Mouse (Mus musculus): ENCODE results near the gene Papolb.

Gene Papolb

DNA sequence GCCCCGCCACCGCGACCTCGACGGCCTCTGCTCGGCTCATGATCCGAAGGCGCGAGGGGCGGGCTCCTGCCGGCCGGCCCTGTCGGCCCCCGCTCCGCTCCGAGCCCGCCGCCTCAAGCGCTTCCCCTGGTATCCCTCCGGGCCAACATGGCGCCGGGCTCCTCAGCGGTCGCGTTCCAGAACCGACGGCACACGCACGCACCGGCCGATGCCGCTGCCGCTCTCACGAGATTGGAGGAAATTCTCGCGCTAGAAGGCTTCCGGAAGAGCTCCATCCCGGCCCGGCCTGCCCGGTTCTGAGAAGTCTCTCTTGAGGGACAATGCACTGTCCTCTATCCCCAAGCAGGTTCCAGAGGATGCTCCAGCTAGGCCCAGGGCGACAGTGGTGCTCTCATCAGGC, at the start of gene Papolb:
TSS of gene Papolb (minus strand) at position 162 of the 400 bp plus-strand sequence.
- DNase-seq: no peak

DNA sequence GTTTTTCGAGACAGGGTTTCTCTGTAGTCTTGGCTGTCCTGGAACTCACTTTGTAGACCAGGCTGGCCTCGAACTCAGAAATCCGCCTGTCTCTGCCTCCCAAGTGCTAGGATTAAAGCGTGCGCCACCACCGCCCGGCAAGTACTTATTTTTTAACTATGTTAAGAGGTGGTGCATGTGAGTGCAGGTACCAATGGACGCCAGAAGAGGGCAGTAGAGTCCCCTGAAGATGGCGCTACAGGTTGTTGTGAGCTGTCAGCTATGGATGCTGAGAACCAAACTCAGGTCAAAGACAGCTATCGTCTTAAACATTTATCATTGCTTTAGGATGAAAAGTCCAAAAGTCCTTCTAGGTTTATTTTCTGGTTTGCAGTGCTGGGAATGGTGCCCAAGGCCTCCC, 48.3 kb upstream of the Papolb start:
- DNase-seq: no peak

DNA sequence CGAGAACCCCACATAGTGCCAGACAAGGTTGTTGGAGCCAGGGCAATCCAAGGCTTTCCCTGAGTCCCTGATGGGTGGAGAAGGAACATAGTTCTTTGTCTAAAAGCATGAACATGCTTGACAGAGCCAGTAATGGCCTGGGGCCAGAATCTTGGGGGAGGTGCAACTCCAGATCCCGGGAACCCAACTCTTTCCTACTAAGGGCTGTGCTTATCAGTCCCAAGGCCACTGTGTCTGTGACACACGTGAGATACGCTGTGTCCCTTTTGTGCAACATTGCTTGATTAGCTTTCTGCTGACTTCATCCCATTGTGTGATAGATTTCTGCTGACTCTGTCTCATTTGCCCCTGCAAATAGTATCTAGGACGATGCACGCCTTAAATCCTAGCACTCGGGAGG, 47.0 kb upstream of the Papolb start:
- peak; percentile 37 to 59 for DNase-seq

DNA sequence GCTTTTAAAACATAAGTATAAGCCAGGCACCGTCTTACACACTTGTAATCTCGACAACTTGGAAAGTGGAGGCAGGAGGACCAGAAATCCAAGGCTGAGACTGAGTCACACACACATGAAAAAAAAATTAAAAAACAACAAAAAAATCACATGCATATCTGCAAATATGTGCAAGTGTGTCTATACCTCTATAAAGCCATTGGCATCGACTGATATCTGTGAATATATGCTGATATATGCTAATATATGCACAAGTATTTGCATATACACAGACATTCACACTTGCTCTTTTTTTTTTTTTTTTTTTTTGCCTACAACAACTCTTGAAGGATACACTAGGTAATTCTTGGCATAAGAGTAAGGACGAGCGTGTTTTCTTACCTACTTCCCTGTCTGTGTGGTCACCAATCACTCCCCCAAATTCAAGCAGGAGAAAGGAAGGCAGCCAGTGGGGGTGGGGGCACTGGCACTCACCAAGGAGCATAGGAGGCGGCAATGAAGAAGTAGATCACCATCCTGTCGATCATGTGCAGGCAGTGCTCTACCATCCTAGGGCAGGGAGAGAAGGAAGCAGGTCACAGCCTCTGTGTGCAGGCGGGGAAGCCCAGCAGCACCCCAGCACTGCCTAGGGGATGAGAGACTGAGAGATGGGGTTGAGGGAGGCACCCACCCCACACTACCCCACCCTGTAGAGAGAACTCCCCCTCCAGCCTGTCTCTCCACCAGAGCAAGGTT, 44.6 kb upstream of the Papolb start:
- DNase-seq: no peak

DNA sequence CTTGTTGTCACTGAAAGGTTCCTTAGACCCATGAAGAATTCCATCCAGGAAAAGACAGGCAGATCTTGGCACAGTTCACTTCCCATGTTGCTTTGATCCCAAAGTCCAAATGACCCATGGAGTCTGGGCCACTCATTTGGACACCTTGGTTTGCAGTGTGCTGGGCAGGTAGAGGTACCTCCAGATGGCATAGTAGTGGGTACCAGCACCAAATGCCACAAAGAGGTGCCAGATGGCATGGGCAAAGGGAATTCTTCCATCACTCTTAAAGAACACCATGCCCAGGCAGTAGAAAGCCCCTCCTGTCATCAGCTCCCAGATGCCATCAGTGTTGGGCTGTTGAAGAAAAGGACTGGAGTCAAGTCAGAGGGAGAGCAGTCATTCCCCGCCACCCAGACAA, 34.7 kb upstream of the Papolb start:
- DNase-seq: peak; percentile 58 to 71

DNA sequence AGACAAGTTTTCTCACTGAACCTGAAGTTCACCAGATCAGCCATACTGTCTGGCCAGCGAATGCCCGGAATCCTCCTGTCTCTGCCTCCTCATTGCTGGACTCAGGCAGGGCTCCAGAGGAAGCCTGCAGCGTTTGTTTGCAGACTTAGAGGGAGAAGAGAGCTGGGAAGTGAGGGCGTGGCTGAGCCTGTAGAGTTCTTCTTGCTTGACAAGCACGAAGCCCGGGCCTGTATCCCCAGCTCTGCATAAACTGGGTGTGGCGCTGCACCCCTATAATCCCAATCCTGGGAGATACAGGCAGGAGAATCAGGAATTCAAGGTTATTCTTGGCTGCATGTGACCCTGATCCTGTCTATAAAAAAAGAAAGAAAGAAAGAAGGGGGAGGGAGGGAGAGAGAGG, 30.4 kb upstream of the Papolb start:
- DNase-seq: no peak

DNA sequence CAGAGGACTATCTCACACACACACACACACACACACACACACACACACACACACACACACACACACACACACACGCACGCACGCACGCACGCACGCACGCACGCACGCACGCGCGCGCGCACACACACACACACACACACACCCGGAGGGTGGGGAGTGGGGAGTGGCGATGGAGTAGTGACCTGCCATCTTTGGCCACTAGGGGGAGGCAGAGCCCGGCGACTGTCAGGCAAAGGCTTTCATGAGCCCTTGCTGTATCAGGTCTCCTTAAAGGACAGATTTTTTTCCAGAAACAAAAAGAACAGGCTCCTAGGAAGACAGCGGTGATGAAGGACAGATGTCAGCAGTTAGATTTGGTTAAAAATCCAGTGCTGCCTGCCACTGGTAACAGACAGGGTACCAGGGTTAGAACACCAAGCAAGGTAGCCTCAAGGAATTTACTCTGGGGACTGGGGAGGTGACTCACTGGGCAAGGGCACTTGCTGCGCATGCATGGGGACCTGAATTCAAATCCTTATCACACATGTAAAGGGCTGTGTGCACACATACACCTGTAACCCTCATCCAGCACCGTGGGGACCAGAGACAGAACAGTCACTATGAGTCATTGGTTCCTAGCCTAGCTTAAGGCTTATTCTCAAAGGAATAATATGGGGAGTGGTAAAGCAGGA, 27.7 kb upstream of the Papolb start:
- peak; percentile 92 to 97 for DNase-seq

DNA sequence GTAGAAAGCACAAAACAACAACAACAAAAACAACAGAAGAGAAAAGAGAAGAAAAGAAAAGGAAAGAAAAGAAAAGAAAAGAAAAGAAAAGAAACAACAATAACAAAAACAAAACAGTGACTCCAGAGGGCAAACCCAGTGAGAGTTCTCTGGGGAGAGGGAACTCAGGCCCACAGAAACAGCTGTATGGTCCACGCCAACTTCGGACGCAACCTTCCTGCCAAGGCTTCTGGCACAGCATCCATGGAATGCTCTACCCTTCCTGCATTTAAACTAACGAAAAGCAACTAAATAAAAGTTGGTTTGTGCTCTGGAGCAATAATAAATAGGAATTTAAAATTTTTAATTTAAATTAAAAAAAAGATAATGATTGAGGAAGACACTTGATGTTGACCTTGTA, 26.8 kb upstream of the Papolb start:
- DNase-seq: no peak

DNA sequence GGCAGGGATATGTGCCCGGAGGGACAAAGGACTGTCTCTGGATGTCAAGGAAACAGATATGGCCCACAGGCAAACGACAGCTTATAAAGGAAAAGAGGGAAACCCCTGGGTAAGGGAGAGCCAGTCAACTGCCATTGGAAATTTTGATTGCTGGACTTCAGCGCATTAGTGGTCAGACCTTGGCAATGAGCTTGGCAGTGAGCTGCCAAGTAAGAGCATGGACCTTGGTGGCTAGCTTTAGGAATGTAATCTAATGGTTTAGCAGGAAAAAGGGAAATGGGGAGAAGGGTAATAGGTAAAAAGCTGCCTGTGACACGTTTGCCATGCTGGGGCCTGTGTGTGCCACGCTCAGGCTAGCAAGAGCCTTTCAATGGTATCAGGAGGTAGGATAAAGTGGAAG, 26.0 kb upstream of the Papolb start:
- no peak for DNase-seq

DNA sequence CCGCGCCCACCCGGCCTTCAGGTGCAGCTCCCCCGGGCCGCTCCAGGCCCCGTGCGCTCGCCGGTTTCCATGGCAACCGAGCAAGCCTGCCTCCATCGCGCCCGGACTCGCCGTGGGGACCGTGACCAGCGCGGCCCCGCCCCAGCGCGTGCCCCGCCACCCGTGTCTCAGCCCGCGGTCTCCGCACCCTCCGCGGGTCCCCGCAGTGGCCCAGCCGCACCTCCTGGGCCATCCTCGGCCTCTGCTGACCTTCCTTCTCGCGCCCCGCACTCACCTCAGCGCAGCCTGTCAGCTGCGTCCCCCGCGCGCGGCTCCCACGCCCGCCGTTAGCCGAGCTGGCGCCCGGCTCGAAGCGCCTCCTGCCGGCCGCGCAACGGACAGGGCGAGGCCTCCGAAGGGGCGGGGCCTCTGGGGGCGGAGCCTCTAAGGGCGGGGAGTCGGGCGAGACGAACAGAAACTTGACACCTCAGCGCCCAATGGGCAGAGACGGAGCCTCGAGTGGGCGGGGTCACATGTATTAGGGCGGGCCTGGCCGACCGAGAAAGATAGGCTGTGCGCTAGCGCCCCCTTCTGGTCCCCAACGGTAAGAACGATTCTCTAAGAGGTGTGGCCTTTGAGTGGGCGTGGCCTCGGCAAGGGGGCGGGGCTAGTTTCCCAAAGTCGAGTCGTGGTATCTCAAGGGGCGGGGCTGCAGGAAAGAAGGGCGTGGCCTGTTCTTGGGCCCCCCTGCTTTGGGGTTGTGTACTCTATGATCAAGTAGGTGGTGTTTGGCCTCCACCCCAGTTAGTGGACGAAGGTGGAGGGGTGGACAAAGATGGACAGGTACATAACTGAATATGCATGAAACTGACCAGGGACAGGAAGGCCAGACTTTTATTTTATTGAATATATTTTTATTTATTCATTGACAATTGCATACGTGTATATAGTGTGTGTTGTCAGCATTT, 21.1 kb upstream of the Papolb start, which contains the start of gene Radil:
TSS of gene Radil (minus strand) at position 393 of the 947 bp plus-strand sequence.
- DNase-seq: peak; percentile 99 to 100

DNA sequence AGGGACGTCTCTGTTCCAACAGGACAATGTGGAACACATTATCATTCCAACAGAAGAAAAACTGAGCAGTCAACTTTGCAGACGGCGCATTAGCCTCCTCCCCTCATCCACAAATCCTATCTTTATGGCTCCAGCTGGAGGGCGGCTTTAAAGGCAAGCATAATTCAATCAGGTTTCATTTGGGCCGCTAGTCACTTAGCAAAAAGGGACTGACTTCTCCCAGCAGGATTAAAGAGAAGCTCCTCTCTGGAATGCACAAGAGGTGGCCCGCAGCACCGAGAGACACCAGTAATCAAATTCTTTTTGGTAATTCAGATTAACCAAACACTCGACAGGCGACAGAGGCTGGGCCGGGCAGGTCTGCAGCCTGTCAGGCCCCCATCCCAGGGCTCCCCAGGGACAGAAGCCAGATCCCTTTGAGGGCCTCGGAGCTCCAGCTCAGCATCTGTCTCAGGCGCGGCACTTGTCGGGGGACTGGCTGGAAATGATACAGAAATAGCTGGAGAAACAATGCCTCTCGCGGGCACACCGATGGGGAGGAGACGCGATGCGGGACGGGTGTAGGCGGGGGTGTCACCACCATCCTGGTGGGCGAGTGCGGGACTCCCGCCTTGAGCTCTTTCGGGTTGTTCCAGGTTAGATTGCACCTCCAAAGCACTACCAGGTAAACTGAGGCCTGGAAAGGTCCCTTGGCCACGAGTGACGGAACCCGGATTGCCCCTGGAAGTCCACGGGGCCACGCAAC, 20.3 kb upstream of the Papolb start:
- DNase-seq: peak; percentile 49 to 52

DNA sequence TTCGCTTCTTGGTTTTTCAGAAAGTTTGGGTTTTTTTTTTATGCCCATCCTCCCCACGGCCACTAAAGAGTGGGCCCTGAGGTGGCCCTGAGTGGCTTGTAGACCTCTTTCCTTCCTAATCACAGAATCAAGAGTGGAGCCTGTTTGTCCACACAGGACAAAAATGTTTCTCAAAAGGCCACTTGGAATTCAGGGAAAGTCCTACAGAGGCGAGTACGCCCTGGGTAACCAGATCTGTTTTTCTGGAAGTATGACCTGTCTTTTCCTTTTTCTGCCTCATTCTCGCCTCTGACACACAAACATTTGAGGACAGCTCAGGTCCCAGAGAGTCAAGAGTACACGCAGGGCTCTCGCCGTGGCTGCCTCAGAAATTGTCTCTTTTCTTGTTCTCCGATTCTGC, 19.6 kb upstream of the Papolb start:
- DNase-seq: no peak

DNA sequence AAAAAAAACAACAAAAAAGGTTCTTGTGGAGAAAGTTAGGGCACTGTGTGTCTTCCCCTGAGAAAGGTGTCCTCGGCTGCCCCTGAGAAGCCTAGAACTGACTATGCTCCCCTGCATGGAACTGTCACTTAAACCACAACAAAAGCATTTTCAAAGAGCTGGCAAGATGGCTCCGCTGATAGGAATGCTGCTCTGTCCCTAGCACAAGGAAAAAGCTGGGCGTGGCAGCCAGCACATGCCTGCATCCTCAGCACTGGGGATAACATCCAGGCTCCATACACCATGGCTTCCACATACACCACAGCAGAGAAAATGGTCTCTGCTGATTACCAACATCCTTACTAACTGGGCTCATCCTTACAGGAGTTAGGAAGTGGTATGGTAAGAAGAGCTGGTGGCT, 17.2 kb upstream of the Papolb start:
- no peak for DNase-seq

DNA sequence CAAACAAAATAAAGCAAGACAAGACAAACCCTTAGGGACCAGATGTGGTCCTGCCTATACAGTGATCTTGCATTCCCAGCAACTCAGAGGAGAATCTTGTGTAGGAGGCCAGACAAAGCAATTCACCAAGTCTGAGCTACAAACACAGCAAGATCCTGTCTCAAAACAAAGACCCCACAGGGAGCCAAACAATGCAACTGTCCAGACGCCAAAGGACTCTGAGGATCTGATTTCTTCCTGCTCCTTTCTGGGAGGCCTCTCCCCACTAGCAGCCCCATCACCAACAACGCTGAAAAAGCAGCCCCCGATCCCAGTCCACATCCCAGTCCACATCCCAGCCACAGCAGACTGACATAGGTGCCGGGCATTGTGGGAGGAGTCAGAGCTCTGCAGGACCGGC, 16.5 kb upstream of the Papolb start:
- DNase-seq: no peak

DNA sequence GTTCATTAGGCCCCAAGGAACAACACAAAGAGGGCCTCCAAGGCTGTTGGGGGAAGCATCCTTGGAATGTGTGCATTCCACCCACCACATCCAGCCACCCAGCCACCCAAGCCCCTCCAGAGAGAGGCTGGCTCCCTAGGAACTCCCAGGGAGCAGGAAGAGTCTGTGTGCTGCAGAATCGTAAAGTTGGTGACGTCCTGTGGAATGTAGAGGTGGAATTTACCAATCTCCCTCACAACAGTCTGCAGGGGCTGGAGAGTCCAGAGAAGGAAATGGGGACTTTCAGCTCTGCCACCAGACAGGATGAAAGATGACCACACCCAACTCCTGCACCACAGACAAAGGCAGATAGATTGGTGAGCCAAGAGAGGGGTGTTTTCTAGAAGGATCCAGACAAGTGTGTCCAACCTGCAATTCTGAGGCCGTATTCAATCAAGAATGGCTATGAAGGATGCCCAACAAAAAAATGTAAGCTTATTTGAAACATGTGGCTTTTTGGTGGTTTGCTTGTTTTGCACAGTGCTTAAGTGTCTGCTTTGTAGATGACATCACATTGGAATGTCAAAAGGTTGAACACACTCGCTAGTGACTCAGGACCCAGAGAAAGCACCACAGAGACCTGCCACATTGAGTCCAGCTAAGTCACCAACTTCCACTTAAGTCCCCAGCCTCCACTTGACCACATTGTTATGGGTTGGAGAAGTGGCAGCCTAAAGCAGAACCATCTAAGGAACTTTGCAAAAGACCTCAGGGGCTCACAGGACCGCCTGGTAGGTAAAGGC, 15.3 kb upstream of the Papolb start:
- DNase-seq: no peak

DNA sequence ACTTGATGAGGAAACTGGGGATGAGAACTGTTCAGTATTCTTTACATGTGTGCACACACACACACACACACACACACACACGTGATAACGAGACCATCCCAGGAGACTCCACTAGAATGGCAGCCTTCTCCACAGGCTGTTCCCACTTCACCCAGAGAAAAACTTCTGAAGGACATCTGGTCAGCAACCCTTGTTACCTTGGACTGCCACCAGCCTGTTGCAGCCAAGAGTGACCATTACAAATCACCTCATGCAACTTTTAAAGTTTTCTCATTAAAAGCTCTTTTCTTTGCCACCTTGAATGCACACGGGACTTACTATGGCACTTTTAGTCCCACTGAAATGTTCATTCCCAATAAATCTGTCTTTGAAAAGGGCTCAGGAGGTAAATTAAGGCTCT, 7.4 kb upstream of the Papolb start:
- no peak for DNase-seq

DNA sequence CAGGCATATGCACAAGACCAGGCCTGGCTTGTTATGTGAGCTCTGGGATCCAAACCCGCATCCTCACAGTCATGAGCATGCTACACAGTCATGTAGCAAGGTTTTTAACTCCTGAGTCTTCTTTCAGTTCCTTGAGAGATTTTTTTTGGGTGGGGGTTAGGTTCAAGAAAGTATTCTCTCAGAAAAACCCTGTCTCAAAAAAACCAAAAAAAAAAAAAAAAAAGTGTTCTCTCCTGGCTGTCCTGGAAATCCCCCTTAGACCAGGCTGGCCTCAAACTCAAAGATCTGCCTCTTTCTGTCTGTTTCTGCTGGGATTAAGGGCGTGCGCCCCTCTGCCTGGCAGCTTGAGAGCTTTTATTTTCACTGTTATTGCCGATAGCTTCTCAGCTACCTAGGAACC, 5.5 kb upstream of the Papolb start:
- DNase-seq: no peak

DNA sequence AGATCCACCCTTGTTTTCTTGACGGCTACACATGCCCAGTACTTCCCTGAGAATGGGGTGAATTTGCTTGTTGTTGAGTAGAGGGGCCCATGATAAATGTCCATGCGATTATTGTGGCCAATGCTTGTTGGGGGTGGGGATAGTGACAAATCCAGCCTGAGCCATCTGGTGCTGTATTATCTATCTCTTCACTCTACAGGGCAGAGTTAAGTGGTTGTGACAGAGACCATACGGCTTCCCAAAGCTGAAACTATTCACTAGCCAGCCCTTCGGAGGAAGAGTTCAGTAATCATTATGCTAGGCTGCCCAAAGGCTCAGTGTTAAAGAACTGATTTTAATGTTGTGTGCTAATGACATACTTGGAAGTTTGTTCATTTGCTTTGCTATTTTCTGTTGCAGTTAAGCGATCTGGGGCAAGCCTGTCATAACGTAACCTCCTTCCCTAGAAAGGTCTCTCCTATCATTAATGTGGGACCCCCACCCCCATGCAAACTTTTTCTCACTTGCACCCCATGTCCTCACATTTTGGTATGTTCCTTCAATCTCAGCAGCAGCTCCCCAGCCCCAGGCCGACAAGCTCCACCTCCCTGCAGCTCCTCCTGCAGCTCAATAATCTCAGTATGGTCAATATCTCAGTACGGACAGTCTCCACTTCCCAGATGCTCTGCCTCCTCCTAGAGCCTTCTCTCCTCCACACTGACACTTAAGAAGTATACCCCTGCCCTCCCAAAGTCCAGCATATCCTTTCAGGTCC, 5.0 kb downstream of the Papolb start:
- DNase-seq: peak; percentile 72 to 75

DNA sequence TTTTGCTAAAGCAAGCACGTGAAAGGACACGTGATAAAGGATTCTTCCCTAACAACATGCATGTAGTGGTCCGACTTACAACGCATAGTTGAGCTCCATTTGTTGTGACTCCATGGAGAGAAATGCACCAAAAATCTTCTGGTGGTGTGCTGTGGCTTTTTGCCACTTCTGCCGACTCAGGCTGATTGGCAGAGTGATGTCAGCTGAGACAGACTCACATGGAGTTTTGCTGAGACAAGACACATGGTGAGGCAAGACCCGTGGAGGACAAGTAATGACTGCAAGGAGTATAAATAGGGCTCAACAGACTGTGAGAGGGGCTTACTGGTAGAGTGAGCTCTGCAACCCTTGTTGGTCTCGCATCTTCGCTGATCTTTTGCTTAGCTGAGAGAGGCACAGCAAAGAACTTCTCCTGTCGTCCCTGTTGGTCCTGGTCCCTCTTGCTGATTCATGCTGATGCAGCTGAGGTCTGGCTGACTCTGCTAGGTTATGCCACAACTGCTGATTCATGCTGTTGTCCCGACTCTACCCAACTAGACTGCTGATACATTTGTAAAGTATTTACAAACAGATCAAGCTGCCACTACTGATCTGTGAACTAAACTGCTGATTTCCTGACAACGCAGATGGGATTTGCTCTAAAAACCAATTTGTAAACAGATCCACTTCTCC, 8.5 kb downstream of the Papolb start:
- no peak for DNase-seq

DNA sequence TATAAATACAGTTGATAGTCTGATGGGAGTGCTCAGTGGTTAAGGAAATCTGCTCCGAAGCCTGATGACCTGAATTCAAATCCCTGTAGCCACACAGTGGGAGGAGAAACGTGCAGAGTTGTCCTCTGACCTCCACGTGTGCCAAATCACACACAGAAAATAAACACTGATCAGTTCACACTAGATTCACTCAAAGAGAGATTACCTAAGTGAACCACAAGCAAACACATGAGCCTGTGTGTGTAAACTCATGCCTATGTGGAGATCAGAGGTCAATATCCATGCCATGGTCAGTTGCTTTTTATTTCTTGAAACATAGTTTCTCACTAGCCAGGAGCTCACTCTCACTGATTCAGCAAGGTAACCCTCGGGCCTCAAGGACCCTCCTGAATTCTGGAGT, 9.5 kb downstream of the Papolb start:
- DNase-seq: no peak

DNA sequence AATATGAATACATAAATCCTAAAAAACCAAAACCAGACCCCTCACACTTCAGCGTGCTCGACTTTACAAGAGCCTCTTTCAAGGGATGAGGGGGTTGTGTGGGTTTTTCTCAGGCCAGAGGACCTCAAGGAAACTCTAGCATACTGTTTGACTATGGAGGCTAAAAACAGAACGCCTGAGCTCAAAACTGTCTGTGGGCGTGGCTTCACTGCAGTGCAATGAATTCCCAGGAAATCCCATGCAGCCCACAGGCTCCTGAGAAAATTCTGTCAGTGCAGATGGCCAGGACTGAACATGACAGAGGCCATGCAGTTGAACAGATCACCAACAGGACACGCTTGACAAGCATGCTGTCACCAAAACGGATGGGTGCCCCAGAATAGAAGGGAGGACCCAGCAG, 10.9 kb downstream of the Papolb start:
- DNase-seq: no peak
